Mouse (Mus musculus) E14TG2a.4 (cell line): ENCODE data around the gene Matn4.

Experiments used
- H3K27me3 ChIP-seq: 2 replicates; pipeline ENCODE4 v1.6.1; 2014; ENCODE audit warnings: low read length, control low read depth; ENCODE audit not compliant: insufficient read depth
- H3K36me3 ChIP-seq: 2 replicates; pipeline ENCODE4 v1.6.1; 2014; ENCODE audit warnings: low read length, control low read depth; ENCODE audit not compliant: insufficient read depth
- H3K4me1 ChIP-seq: replicated peaks from 2 replicates; pipeline ENCODE4 v1.6.1; 2014; ENCODE audit warnings: low read depth, low read length, control low read depth
- H3K4me3 ChIP-seq: replicated peaks from 2 replicates; pipeline ENCODE4 v1.5.1; 2014; ENCODE audit warnings: mild to moderate bottlenecking, low read length
- H3K9me3 ChIP-seq: 2 replicates; pipeline ENCODE4 v1.6.1; 2014; ENCODE audit warnings: low read length, control low read depth
- CTCF ChIP-seq: conservative IDR thresholded peaks from 2 replicates; pipeline ENCODE4 v1.5.1; 2014; ENCODE audit warnings: low read length
- NANOG ChIP-seq: IDR thresholded peaks from 2 replicates; pipeline ENCODE4 v1.6.1; 2014; ENCODE audit warnings: borderline replicate concordance, low read length, mixed read lengths
- POU5F1 ChIP-seq: IDR thresholded peaks from 2 replicates; pipeline ENCODE4 v1.6.1; 2014; ENCODE audit warnings: low read length, borderline replicate concordance

Matn4 gene

DNA sequence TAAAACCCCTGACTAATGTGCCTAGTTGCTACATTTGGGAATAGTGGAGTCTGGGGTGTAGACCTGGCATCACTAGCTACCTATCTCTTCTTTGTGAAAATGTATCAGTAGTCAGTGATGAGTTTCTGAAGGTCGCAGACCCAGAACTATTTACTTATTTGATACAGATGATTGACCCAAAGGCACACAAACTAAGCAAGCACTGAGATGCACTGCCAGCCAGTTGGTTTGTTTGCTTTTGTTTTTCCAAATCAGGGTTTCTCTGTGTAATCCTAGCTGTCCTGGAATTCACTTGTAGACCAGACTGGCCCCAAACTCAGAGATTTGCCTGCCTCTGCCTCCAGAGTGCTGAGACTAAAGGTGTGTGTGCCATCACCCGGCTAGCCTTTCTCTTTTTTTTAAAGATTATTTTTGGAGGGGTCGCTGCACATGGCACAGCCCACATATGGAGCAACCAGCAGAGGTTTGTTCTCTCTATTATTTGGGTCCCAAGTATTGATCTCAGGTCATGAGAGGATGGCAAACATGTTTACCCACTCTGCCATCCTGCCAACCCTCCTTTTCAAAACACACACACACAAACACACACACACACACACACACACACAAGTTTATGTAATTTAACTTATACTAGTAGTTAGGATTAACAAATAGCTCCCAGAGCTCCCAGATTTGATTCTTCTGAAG is 40.6 kb upstream of the Matn4 start:
- peaks cover 42% of the 10 kb centered on the region for H3K27me3 ChIP-seq
- 0 out of 2 replicates have a peak, but pooled peaks cover 5% of the 10 kb centered on the region for H3K36me3 ChIP-seq
- H3K4me3 ChIP-seq, result no peak overlapping the region
- H3K9me3 ChIP-seq, result 0 out of 2 replicates have a peak, but pooled peaks cover 3% of the 10 kb centered on the region
- TF ChIP-seq POU5F1 (no peak), CTCF (no peak)
- H3K4me1 ChIP-seq, result peaks cover 49% of the 10 kb centered on the region

DNA sequence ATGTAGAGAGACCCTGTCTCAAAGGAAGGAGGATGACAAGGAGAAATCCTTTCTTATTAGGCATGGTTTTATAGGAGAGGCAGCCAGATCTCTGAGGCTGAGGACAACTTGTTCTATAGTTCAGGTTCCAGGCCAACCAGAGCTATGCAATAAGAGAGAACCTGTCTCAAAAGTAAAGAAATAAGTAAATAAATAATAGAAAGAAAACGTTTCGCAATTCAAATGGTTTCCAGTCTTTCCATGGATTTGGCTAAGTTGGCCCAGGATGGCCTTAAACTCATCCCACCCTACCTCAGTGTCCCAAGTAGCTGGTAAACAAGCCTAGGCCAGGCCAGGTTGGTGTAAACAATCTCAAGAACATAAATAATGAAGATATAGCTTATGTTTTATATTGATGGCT is 39.7 kb upstream of the Matn4 start:
- no peak for TF ChIP-seq CTCF
- H3K4me1 ChIP-seq, result peaks cover 57% of the 10 kb centered on the region
- H3K27me3 ChIP-seq, result peaks cover 50% of the 10 kb centered on the region
- no peaks in the 10 kb centered on the region for H3K9me3 ChIP-seq
- no peak overlapping the region for H3K4me3 ChIP-seq
- 0 out of 2 replicates have a peak, but pooled peaks cover 5% of the 10 kb centered on the region for H3K36me3 ChIP-seq

DNA sequence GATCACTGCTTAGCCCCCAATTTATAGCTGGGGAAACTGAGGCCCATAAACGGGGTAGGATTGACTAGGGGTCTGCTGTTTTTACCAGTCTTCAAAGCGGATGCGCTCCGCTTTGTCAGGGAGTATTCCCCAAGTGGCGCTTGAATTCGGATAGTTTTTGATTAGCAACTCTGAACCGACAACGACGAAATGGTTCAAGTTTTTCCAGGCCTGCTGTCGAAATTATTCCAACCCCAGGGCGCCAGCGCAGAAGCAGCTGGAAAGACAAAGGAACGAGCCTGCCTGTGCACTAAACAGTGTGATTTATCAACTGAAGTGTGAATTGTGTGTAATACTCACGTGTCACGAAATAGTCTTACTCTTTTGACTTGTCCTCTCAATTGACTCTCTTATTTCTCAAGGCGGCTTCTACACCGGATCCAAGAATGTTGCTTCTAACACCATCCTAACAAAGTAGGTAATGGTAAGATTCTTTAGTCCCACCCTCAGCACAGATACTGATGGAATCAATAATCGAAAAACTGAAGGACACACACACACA is 38.6 kb upstream of the Matn4 start, which contains the start of gene Sdc4:
TSS of gene Sdc4 (minus strand) at position 428 of the 541 bp plus-strand sequence.
- peaks cover 67% of the 10 kb centered on the region for H3K4me1 ChIP-seq
- TF ChIP-seq POU5F1 (no peak), NANOG (no peak), CTCF (no peak)
- H3K9me3 ChIP-seq, result no peaks in the 10 kb centered on the region
- peaks cover 49% of the 10 kb centered on the region for H3K27me3 ChIP-seq
- peaks cover 5% of the 10 kb centered on the region; the same call in 1 of the 2 replicates for H3K36me3 ChIP-seq
- peak within 1 kb of the TSS; percentile 92 for H3K4me3 ChIP-seq

DNA sequence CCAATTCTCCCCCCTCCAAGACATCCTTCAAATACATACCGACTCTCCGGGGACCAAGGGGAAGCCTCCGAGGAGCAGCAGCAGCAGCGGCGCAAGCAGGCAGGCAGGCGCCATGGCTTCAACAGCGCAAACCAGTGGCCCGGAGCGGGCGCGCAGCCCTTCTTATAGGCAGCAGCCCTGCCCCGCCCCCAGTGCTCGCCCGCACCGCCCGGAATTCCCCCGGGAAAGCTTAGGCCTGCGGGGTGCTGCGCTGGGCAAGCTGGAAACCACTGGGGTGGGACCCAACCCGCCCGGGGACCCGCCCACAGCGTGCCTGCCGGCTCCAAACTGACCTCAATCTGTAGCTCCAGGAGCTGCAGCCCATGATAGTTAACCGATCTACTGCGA is 38.1 kb upstream of the Matn4 start:
- H3K36me3 ChIP-seq, result peaks cover 5% of the 10 kb centered on the region; the same call in 1 of the 2 replicates
- H3K27me3 ChIP-seq, result peaks cover 53% of the 10 kb centered on the region
- peak overlapping the region; percentile 92 for H3K4me3 ChIP-seq
- no peak for TF ChIP-seq CTCF
- TF ChIP-seq POU5F1, result no peak
- H3K4me1 ChIP-seq, result peaks cover 71% of the 10 kb centered on the region
- no peaks in the 10 kb centered on the region for H3K9me3 ChIP-seq

DNA sequence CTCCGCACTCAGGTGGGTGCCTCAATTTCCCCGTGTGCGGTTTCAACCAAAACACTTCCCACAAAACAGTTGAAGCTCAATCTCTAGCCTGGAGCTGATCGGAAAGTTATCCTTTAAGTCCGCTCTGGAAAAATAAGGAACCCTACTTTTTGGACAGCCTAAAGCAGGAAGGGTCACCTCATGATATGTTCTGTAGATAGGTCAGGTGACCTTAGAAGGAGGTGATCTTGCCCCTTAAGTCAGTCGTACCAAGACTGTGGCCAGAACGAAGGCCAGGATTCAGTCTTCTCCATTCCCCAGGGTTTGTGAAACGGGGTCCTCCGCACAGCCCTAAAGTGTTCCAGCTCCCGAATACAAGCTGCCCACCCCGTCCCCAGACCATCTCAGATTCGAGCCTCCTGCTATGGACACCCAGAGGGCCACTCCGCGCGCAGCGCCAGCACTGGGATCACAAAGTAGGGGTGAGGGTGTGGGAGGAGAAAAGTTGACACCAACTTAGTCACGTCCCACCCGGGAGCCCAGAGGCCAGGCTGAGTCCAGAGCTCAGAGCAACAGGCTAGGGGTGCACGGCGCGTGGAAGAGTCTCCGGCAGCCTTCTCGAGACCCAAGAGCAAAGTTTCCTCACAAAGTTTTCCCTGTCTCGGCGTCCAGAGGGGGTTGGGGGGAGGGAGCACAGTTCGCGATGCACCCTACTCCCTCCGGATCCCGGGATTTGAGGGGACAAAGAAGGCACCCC is 37.5 kb upstream of the Matn4 start:
- H3K4me1 ChIP-seq, result peaks cover 75% of the 10 kb centered on the region
- H3K4me3 ChIP-seq, result peak overlapping the region; percentile 92
- peaks cover 5% of the 10 kb centered on the region; the same call in 1 of the 2 replicates for H3K36me3 ChIP-seq
- H3K9me3 ChIP-seq, result no peaks in the 10 kb centered on the region
- peaks cover 56% of the 10 kb centered on the region for H3K27me3 ChIP-seq
- no peak for TF ChIP-seq CTCF
- no peak for TF ChIP-seq NANOG
- TF ChIP-seq POU5F1, result no peak

DNA sequence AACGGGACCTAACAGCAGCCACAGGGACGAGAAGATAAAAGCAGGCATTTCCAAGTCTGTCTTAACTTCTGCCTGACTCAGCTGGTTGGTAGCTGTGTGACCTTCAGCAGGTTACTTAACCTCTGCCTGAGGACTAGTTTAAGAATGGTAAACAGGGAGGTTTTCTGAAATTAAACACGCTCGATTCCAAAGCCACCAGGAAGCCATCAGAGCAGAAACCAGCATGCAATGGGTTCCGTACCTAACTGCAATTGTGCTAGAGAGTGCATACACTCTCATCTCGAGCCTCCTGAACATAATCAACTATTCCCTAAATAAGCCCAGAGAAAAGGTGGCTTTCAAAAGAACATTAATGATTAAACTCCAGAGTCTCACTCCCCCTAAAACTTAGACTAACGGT is 36.8 kb upstream of the Matn4 start:
- Histone ChIP-seq H3K9me3 (no peaks in the 10 kb centered on the region), H3K36me3 (peaks cover 5% of the 10 kb centered on the region; the same call in 1 of the 2 replicates), H3K4me3 (peak overlapping the region; percentile 92), H3K4me1 (peaks cover 82% of the 10 kb centered on the region), H3K27me3 (peaks cover 62% of the 10 kb centered on the region)
- TF ChIP-seq POU5F1, result no peak
- no peak for TF ChIP-seq CTCF
- TF ChIP-seq NANOG, result no peak

DNA sequence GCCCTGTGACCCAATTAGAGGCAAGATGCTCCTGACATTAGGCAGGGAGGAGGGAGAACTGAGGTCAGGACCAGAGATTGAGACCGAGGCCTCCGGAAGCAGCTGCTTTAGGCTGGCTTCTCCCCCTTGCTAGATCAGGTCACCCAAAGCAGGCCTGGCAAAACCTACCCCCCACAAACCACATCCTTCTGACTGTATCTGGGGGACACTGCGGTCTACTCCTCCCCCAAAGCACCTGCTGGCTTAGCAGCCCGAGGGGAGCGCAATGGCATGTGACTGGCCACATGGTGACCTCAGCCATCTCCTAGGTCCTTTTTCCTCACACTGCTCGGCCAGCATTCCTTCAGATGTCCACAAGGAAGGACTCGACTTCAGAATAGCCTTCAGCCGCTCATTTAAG is 36.2 kb upstream of the Matn4 start:
- Histone ChIP-seq H3K9me3 (no peaks in the 10 kb centered on the region), H3K36me3 (peaks cover 5% of the 10 kb centered on the region; the same call in 1 of the 2 replicates), H3K4me1 (peaks cover 88% of the 10 kb centered on the region), H3K27me3 (peaks cover 67% of the 10 kb centered on the region), H3K4me3 (peak overlapping the region; percentile 92)
- TF ChIP-seq CTCF, result no peak
- no peak for TF ChIP-seq POU5F1
- no peak for TF ChIP-seq NANOG

DNA sequence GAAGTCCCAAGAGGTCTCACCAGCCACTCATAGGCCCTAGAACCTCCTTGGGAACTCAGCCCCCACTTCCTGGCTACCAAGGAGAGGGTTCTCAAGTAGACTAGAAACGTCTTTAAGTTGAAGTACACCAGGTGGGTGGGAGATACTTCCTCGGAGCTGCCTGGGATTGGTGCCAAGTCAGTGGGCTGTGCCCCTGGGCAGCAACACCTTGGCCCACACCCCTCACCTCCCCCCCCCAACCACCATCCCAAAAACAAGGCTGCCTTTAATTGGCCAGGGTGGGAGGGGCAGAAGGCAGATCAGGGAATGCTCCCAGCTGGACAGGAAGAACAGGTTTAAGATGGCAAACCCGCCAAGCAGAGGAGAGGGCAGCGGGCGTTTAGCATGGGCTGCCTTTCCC is 35.4 kb upstream of the Matn4 start:
- peaks cover 75% of the 10 kb centered on the region for H3K27me3 ChIP-seq
- TF ChIP-seq CTCF, result no peak
- TF ChIP-seq POU5F1, result no peak
- TF ChIP-seq NANOG, result no peak
- H3K9me3 ChIP-seq, result no peaks in the 10 kb centered on the region

More for the DNA sequence above, 35.4 kb upstream of the Matn4 start:
- H3K4me1 ChIP-seq, result peaks cover 92% of the 10 kb centered on the region
- no peak overlapping the region for H3K4me3 ChIP-seq
- peaks cover 5% of the 10 kb centered on the region; the same call in 1 of the 2 replicates for H3K36me3 ChIP-seq
